Mouse (Mus musculus) A20 (cell line): ENCODE results near the gene Phlpp1.
A peak's percentile ranks its signal among the peaks of the same experiment; 100 is the strongest.
"Not testable (repeated sequence)": the region's sequence is repeated elsewhere in the genome, so short reads cannot be mapped to it uniquely, and the experiment has no call there.

ENCODE experiments used
- DNase-seq: peaks from one replicate; pipeline ENCODE4 v3.0.0-alpha.2; 2011; ENCODE audit warnings: low read depth, low spot score

Phlpp1 gene

DNA sequence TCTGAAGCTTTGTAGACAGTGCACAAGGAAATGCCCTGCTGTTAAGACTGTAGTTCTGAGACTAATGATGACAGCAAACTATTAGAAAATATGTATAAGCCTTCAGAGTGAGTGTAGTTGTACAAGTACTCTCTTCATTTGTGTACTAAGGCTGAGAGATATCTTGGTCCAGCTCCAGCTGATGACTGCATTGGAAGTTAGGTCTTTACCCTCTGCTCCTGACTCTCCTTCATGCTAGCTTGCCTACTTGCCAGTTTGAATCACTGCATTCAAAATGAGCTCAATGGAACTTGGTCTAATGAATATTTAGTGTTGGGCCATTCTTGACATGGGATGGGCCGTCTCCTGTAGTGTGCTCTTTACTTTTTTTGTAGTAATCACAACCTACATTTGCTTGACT, 71.8 kb downstream of the Phlpp1 start:
- no peak for DNase-seq

DNA sequence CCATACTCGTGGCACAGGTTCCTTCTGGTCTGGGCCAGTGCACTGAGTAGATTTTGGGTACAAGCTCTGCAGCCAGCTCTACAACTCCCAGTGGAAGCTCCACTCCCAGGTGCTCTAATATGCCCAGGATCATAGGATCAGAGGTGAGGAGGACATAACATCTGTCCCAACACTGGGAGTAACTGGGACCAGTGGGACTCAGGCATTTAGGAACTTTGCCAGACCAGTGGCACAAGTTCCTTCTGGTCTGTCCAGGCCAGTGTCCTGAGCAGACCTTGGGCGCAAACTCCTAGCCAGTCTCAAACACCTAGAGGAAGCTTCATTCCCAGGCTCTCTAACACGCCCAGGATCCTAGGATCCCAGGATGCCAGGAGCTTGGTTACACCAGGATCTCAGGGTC, 72.7 kb downstream of the Phlpp1 start:
- DNase-seq: no peak

DNA sequence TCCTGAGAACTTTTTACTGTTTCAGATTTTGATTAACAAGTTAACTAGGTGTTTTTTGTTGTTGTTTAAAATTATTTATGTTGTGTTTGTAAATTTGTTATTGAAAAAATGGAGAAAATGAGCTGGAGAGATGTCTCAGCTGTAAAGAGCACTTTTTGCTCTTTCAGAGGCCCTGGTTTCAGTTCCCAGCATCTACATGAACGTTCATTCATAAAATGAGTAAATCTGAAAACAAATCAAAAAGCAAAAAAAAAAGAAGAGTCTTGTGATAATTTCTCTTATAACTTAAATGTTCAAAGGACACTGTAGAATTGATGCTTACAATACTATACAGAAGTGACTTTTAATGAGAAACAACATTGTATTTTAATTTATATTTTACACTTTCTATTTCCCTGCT, 82.5 kb downstream of the Phlpp1 start:
- no peak for DNase-seq

DNA sequence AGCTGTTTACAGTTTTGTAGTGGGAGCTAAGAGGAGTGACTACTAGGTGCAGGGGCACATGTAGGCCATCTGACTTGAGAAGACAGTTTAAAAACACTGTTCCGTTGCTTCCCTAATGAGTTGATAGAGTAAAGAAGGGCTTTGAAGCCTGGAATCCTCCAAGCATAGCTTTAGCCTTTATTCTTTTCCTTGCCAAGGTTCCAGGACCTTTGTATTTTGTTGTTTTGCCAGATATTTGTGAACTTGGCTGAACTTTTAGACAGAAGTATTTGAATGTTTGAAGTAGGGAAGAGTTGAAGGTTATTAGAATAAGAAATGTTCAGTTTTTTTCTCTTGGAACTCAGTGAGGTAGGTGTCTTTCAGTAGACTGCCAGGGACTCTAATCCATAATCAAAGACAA, 85.6 kb downstream of the Phlpp1 start:
- DNase-seq: no peak

DNA sequence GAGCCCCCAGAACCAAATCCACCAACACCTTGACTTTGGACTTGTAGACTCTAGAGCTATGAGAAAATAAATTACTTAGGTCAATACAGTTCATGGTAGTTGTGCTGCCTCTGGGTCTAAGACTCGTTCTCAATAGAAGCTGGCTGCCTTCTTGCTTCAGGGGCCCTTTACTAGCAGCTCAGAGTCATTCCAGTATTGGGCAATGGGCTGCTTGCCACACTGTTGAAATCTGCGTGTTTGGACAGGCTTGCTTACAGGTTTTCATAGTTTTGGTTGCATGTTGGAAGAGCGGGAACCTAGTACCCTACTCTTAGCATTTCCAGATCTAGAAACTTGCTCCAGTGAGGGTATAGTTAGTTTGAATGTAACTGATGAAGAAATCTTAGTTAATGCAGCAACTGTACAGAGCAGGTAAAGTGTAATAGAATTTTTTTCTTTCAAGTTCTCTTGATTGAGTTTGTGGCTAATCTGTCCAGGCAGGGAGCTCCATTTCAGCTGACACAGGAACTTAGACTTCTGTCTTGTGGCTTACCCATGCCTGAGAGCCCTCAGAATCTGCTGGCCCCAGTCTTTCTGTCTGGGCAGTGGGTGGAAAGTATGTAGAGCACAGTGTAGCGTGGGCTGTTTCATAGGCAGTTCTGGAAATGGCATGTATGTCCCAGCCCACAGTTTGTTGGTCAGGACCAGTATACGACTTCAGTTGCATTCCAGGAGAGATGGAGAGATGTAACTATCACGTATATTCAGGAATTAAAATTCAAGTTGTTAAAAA, 96.7 kb downstream of the Phlpp1 start:
- no peak for DNase-seq

DNA sequence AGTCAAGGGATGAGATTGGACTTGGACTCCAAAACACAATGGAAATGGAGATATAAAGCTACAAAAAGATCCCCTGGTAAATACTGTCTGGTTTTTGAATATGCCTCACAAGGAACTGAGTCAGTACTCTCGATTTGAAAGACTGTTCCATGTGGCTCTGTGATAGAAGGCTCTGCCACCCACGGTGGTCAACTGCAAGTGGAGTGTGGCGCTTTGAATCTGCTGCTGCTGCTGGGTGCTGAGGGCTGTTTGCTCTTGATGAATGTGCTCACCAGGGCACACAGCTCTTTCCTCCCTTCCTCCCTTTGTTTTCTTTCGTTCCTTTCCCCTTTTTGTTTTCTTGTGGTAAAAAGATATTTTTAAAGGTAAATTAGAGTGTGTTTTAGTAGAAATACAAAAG, 97.8 kb downstream of the Phlpp1 start:
- DNase-seq: no peak

DNA sequence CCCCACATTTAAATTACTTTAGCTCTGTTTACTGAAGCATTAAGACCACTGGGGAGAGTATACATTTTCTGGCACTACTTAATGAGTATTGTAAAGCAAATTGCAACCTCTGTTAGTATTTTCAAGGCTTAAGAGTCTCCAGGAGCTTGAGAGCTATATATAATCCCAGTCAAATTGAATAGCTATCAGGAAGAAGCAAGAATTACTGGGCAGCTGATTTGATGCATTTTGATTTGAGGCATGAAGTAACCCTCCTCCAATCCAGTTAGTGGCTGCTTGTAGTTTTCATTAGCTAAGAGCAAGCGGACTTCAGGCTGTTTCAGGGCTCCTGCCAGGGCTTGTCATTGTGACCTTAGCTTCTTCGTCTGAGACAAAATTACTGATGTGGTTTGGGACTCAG, 101.4 kb downstream of the Phlpp1 start:
- no peak for DNase-seq

DNA sequence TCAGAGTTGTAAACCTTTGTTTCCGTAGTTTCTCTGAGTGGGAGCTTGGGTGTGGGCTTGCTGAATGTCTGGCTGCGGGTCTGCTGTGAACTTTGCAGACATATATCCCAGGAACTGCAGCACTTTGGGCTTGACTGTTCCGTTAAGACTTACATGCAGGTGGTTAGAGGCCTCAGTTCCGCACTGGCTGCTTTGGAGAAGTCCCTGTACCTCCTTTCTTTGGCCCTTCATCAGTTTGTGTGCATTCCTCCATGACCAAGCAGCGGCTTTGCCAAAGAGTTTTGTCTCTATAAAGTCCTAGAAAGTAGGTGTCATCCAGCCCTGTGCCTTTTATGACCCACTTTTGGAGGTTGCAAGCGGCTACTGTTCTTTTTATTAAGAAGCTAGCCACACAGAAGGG, 102.2 kb downstream of the Phlpp1 start:
- DNase-seq: no peak

DNA sequence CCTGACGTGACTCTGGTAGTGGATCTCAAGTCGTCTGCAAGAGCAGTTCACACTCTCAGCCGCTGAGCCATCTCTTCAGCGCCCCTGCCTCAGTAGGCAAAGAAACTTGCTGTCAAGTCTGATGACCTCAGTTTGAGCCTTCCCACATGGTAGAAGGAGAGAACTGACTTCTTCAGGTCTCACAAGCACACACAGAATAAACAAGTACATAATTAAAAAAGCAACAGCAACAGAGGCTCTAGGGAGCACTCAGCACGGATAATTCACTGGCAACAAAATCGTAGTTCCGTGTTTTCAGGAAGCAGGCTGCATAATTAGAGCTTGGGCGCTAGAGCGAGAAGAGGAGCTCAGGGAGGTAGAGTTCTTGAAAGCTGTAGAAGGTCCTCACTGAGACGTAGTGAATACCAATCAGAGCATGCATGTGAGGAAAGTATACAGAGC, 103.0 kb downstream of the Phlpp1 start:
- peak; percentile 54 for DNase-seq

DNA sequence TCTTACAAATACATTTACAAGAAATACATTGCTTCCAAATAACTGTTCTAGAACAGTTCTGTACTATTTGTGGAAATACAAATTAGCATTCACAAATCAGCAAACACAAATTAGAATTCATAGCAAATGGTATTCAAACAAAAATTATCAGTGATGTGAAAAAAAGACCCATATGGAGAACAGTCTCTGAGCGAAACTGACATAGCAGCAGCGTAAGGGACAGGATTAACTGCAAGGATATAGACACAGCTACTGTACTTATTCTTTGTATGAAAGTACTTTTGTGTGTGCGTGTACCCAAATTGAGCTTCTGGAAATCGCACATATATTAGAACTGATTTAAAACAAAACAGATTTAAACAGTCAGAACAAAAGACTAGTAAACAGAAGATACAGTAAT, 103.6 kb downstream of the Phlpp1 start:
- no peak for DNase-seq

DNA sequence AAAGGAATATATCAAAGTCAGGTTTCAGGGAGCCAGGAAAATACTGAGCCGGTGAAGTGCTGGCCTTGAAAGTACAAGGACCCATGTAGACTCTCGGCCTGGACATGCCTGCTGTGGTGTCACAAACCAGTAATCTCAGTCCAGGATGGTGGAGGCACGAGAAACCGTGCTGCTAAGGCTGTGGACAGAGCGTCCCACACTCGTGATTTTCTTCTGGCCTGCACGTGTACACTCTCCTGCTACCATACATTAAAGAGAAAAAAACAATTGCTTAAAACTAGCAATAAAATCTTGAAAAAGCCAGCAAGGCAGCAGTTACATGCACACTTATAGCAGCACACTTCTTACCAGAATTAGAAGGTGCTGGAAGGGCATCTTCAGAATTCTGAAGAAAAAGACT, 104.2 kb downstream of the Phlpp1 start:
- DNase-seq: no peak

DNA sequence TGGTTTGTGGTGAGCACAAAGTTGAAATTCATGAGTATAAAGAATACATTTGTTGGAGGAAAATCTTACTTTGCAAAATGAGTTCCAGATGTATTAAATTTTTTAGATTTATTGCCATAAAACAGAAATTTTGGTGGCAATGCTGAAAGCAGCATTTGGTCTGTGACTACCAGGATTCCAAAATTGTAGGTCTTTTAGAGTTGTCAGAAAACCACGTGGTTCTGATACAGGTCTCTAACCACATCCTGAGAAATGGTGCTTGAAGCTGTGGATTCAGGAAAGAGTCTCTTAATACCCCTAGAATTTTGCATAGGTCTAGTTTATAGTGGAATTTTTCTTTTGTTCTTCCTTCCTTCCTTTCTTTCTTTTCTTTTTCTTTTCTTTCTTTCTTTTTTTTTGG, 105.3 kb downstream of the Phlpp1 start:
- no peak for DNase-seq

DNA sequence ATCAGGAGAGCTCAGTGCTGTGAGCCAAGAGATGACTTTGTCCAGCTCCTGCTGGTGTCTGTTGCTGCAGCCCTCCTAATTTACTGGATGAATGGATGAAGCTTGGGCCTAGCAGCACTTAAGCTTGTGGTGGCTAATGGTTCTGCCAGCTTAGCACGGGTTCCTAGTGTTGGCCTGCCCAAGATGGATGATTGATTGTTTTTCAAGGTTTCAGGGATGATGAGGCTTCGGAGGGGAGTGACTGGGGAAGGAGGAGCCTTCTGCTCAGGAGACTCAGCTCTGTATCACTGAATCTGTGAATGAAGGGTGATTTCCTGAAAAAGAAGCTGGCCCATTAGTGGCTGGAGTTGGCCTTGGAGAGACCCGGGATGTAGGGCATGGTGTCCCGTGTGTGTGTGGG, 105.7 kb downstream of the Phlpp1 start:
- no peak for DNase-seq

DNA sequence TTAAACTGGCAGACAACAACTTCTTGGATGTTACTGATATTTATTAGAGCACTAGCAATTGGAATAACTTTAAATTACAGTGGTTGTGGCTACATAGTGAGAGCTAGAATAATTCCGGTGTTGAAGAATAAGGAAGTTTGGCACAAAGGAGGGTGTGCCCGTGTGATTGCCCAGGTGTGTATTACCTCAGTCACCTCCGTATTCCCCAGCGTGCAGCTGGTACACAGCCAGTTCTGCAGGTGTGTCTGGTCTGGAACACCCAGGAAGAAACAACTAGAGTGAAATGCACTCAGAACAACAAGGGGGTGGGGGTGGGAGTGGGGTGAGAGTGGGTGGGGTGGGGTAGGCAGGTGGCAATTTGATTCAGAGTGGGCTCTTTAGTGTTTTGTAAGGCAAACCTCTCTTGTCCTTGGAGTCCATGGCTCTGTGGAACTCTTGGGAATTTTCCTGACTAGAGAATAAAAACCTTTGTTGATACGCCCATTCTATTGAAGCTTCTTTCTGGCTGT, 107.1 kb downstream of the Phlpp1 start:
- DNase-seq: no peak

DNA sequence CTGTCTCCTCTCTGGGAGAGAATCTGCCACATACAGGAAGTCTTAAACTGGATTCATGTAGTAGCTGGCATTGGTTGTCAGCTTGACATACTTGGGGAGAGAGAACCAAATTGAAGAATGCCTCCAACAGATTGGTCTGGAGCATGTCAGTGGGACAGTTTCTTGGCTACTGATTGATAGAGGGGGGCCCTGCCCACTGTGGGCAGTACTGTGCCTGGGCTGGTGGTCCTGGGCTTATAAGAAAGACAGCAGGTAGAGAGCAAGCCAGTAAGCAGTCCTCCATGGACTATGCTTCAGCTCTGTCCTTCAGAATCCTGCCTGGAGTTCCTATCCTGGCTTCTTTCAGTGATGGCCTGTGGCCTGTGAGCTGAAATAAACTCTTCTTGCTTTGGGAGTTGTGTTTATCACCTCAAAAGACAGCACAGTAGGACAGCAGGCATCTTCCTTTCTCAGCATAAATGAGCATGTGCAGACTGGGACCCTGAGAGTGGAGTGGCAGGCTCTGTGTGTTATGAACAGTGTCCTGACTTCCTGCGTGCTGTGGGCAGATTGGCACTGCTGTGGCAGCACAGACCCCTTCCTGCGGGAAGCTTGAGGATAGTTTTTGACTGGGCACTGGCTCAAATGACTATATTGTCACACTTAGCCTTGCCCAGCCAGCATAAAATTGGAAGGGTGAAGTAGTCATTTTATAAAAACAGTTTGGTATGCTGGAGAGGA, 108.0 kb downstream of the Phlpp1 start:
- no peak for DNase-seq

DNA sequence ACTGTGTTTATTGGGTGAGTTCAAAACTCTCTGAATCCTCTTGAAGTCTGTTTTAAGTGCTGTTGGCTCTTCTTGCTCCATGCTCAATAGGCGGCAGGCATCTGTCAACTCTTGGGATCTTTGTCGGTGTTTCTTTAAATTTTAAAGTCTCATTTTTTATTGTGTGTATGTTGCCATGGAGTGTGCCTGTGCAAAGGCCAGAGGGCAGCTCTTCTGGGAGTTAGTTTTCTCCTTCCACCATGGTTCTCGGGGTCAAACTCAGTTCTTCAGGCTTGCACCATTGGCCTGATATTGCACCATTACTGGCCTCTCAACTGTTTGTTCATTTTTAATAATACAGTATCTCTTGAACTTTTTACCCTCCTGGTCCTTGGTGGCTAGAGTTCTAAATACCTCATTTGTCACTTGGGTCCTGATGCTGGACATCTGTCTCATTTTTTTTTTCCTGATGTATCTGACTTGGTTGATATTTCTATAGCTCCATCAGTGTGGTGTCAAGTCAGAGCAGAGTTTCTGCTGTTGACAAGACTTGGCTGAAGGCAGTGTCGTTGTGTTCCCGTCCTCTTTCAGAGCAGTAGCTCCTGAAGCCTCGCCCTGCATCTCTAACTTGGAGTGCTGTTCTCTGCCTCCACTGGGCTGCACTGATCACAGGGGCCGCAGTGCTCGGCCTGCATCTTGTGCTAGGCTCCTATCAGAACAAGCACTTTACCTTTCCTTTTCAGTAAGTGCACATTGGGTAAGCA, 108.8 kb downstream of the Phlpp1 start:
- no peak for DNase-seq

DNA sequence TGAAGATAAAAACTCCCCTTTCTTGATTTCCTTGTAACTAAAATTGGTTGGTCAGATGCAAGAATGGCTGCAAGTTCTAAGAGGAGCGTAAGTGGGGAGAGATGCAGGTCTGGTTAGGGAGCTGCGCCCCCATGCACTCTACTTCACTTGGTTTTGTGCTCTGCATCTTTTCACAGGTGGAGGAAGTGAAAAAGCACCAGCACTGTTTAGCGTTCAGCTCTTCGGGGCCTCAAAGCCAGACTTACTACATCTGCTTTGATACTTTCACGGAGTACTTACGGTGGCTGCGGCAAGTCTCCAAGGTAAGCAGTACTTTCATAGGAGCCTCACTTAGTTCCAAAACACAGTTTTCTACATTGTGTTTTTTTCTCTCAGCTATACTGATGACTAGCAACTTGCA, 115.3 kb downstream of the Phlpp1 start:
- DNase-seq: peak; percentile 53

DNA sequence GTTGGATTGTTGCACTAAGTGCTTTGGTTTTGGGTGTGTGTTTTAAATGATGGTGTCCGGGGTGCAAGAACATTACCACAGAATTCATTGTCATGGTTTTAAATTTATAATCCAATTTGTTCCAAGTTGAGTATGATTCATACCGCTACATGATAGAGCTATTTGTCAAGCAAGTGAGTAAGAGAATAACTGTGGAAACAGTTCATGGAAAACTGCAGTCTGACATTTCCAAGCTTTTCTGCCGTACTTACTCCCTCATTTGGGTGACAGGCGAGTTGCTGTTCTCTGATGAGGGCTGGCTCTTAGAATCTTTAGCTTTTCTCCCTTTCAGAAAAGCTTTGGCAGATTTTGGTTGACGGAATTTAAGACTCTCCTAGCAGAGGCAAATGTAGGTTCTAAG, 117.5 kb downstream of the Phlpp1 start:
- DNase-seq: no peak

DNA sequence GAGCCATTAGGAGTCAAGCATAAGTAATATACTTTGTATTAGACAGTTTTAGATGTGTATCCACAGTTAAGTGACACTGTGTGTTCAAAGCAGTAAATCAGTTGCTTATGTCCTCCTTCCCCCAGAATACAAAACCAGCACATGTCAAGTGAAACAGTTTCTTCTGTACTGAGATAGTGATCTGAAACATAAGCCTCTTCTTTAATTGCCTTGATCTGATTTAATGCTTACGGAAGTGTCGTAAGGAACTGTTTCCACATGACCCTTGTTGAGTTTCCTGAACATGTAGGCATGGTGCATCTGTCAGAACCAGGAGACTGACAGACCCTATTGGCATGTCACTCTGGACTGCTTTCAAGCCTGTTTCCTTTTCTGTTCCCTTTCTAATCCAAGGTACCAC, 118.0 kb downstream of the Phlpp1 start:
- no peak for DNase-seq

DNA sequence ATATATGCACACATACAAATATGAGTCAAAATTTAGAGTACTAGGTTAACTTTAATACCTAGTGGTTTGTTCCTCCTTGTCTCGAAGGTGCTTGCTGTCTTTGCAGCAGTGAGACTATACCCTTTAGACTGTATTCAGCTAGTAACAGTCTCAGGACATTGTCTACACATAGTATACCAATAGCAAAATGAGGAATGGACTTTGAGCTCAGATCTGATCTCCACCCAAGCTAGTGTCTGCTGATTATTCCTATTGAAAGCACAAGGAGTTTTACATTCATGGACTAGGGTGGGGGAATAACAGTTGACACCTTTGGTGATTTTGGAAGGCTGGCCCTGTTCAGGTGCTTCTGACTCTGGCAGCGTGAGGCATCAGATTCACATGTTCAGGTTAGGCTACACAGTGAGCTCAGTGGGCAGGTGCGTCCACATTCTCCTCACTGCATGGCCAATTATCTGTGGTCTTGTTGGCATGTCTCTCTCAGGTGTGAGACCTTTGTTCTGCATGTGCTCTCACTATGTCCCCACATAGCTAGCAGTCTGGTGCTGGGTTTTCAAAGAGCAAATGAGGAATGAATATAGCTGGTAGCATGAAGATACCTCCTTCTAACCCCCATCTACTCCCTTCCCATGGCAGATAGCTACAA, 138.0 kb downstream of the Phlpp1 start:
- DNase-seq: no peak

DNA sequence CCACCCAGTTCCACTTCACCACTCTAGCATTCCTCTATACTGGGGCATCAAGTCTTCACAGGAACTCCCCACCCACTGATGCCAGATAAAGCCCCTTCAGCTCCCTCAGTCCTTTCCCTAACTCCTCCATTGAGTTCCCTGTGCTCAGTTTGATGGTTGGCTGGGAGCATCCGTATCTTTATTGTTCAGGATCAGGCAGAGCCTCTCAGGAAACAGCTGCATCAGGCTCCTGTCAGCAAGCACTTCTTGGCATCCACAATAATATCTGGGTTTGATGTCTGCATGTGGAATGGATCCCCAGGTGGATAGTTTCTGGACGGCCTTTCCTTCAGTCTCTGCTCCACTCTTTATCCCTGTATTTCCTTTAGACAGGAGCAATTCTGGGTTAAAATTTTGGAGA, 138.7 kb downstream of the Phlpp1 start:
- no peak for DNase-seq

DNA sequence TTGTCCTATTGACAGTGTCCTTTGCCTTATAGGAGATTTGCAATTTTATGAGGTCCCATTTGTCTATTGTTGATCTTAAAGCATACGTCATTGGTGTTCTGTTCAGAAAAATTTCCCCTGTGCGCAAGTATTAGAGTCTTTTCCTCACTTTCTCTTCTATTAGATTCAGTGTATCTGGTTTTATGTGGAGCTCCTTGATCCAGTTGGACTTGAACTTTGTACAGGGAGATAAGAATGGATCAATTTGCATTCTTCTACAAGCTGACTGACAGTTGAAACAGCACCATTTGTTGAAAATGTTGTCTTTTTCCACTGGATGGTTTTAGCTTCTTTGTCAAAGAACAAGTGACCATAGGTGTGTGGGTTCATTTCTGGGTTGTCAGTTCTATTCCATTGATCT, 140.3 kb downstream of the Phlpp1 start:
- DNase-seq: not testable (repeated sequence)
